Mouse (Mus musculus) left cerebral cortex, adult 8-10 months (tissue): ENCODE measurements at regions not wholly inside any gene's neighbourhood (a gene's known extent, or its start where the extent isn't known, plus 50 kb on each side); places are given as distances from the start of the nearest gene placed in this dataset.

Source experiments
- DNase-seq, 2 experiments: peaks; one replicate each; pipeline ENCODE4 v3.0.0; 2022; ENCODE audit warnings: low spot score in 2 of 2

GRCm38 (mm10) chr13:37657248-37657647, 121.0 kb upstream of the Rreb1 start:
- DNase-seq: no peak

GRCm38 (mm10) chr13:37658034-37658433, 120.2 kb upstream of the Rreb1 start:
- no peak for DNase-seq

DNA sequence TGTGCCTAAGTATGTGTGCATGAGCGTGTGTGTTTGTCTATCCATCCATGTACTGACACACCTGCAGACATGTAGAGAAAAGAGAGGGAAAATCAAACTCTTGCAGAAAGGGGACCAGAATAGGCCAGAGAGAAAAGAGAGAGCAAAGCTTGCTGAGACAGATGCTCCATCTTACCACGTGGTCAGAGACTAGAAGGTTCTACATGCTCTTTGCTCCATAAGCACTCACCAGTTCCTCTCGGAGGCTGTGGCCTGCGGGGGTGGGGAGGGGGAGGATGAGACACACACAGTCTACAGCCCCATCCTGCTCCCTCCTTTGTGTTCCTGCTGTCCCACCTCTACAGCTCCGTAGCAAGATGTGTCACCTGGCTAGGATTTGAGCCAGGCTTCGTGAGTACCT, 119.7 kb upstream of the Rreb1 start:
- no peak for DNase-seq

GRCm38 (mm10) chr13:37660083-37660482, 118.1 kb upstream of the Rreb1 start:
- no peak for DNase-seq

- no peak for DNase-seq
These were observed 117.5 kb upstream of the Rreb1 start for GRCm38 (mm10) chr13:37660668-37661067.

GRCm38 (mm10) chr13:37664116-37664515, 114.1 kb upstream of the Rreb1 start:
- no peak for DNase-seq

- DNase-seq: peak in 1 of 2 experiments; percentile 12
These were observed 111.8 kb upstream of the Rreb1 start for GRCm38 (mm10) chr13:37666207-37667003.

DNA sequence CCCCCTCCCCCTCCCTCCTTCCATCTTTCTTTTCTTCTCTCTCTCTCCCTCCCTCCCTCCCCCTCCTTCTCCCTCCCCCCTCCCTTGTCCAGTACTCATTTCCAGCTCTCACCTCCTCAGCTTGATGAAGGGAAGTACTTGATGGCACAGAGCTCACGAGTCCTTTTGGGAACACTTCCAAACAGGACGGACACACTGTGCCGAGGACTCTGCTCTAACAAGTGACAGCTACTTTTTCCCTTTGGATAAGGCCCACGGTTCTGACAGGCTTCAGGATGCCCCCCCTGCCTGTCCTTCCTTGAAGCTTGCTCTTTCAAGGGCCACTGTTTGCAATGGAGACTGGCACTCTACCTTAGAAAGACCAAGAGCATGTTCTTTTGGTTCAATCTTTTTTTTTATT, 110.8 kb upstream of the Rreb1 start:
- no peak for DNase-seq

DNA sequence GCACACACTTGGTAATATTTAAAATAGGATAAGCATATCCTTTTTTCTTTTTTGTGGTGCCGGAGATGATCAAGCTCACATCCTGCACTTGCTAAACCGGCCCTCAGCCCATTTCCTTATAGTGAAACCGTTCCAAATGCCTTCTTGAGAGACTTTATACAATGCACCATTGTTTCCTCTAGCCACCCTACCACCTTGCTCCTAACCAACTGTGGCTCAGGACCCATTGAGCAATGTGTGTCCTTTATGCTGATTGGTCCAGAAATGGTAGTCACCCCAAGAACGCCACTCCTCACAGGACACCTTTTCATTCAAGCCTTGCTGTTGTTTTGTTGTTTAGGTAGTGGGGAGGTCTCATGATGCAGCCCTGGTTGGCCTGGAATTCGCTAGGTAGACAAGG, 110.3 kb upstream of the Rreb1 start:
- no peak for DNase-seq

DNA sequence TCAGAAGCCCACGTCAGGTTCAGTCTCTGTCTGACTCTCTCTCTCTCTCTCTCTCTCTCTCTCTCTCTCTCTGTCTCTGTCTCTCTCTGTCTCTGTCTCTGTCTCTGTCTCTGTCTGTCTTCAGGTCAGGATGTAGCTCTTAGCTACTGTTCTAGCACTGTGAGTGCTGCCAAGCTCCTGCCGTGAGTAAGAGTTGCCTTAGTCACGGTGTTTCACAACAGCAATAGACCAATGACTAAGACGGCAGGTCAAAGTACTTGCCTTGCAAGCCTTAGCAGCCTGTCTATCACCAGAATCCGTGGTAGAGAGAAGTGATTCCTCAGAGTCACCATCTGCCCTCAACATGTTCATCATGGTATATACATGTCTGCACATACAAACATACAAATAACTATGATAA, 107.1 kb upstream of the Rreb1 start:
- DNase-seq: no peak

DNA sequence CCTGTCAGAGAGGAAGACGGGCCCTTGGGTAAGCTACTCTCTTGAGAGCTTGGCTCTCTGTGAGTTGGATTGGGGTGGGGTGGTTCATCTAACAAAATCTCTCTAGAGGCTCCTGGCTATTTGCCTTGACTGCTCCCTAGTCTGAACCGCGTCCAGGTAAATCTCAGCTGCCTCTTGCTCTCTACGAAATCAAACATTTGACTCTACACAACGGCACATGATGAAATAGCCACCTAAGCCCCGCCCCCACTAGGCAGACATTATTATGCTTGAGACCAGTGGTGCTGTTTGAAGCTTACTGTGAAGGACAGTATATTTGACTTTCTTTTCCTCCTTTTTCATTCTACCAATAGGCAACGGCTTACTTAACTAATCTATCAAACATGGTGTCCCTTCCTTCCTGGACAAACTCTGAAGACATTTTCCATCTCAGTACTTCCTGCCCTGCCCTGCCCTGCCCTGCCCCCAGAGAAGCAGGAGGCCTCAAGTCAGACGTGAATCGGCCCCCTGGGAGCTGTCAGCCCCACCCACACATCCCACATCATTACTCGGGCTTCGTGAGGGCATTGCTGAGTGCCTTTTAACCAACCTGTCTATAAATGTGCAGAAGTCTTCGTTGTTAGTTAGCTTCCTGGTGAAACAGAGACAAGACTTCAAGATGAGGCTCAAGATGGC, 103.4 kb upstream of the Rreb1 start:
- no peak for DNase-seq

DNA sequence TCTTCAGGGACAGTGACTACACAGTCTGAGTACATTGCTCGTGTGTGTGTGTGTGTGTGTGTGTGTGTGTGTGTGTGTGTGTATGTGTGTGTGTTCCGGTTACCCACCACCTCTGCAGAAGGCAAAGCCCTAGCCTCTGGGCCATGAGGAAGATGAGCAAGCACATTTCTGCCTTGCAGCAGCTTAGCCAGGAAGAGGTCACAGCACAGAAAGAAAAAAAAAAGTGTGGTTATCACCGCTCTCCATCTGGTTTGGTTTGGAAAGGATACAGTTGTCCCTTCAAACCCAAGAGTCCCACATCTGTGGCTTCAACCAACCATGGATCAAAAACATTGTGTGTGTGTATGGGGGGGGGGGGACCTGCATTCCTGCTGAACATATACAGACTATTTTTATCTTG, 102.5 kb upstream of the Rreb1 start:
- no peak for DNase-seq

GRCm38 (mm10) chr13:37676912-37677311, 101.3 kb upstream of the Rreb1 start:
- no peak for DNase-seq

GRCm38 (mm10) chr13:37678251-37678650, 99.9 kb upstream of the Rreb1 start:
- DNase-seq: no peak

GRCm38 (mm10) chr13:37678772-37679171, 99.4 kb upstream of the Rreb1 start:
- DNase-seq: no peak

DNA sequence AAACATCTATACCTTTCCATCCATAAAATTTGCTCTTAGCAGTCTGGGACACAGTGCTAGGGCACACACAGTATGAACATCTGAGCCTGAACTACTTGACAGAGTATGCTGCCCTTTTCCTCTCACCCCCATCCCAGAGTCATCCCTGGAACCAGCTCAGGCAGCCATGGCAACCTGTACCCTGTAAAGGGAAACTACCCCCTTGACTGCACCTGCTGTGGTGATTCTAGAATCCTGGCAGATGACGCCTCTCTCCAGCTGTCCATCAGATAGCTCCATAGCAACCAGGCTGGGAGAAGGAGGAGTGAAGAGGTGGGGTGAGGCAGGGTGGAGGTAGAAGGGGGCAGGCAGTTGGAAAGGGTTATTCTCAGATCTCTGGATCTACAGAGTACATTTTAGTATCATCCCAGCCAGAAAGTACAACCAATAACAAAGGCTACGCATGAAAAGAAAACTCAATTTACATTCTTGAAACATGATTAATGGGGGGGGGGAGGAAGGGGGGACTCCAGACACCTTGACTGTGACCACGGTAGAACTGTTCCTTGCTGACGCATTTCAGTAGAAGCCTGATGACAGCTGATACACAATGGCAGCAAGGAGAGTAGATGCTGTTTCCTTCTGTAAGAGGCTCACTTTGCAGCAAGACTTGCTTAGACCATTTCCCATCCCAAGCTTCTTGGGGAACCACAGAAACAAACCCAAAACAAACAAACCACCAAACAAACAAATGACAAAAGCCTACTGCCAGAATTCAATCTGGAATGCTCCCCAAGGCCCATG, 97.2 kb upstream of the Rreb1 start:
- DNase-seq: peak in 1 of 2 experiments; percentile 16

DNA sequence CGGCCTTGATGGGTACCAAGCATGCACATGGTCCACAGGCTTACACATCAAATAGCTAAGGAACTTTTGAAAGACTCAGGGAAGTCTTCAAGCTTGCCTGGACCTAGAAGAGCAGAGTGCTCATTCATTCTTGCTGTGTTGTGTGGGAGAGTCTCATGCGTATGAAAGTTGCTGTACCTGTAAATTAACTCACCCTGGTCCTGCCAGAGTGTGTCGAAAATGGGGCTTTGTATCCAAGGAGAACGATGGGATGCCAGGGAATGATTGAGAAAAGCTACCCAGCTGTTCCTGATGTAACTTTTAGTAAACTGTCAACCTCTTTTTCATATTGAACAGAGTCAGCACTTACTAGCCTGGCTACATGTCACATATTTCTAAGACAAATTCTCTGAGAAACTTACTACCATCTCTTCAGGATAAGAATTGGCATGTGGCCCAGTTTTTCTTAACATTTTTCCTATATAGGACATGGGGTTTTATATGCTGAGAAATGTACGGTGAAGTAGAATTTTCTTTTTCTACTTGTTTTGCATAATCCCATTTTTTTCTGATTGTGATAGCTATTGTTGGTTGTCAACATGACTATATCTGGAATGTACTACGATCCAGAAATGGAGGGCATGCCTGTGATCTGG, 95.0 kb upstream of the Rreb1 start:
- DNase-seq: no peak

DNA sequence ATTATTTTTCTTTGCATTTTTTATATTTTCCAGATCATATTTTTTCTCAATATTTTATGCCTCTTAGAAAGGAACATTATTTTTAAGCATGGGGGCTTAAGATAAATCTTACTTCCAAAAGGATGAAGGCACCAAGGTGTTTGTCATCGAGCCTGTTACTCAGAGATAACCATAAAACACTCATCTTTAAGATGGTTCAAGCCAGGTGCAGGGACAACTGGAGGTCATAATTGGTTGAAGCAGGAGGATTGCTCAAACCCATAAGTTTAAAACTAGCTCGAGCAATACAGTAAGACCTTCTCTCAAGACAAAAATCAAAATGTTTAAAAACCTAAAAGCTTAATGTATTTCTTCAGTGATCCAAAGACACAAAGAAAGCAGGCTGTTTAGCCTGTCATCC, 92.6 kb upstream of the Rreb1 start:
- DNase-seq: no peak

DNA sequence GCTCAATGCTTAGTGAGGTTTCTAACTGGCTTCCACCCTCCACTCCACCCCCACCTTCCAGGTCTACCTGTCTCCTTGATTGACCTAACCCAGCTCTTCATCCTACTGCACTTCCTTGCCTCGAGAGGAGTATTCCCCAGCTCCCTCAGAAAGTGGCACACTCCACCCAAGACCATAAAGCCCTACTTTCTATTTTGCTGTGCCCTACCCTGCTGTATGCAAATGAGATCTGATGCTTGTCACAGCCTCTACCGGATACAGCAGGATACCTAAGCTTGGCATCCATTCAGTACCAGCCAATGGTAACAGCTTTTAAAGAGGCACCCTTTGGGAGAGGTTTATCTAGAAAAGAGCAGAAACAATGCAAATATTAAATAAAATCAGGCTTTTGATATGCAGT, 92.1 kb upstream of the Rreb1 start:
- DNase-seq: no peak

GRCm38 (mm10) chr13:37689127-37689777, 88.9 kb upstream of the Rreb1 start:
- DNase-seq: no peak

- no peak for DNase-seq
These were observed 86.2 kb upstream of the Rreb1 start for GRCm38 (mm10) chr13:37691855-37692445.
